Mouse (Mus musculus) bone marrow macrophage, adult 2 months (primary cell): Measurements from ENCODE around the gene Vps26b. TPM values are rescaled to one million over a fixed set of nuclear protein-coding genes. Genes with fewer than 3 reads are reported as not detected.

Source experiments
- H3K27ac ChIP-seq: 2 replicates; pipeline ENCODE4 v1.5.1; 2012; ENCODE audit warnings: low read depth, low read length; ENCODE audit not compliant: insufficient read depth
- H3K4me1 ChIP-seq: 2 replicates; pipeline ENCODE4 v1.6.1; 2012; ENCODE audit warnings: low read length; ENCODE audit not compliant: control insufficient read depth, insufficient read depth
- H3K4me3 ChIP-seq: 2 replicates; pipeline ENCODE4 v1.5.1; 2012; ENCODE audit warnings: mild to moderate bottlenecking, low read length, moderate library complexity; ENCODE audit not compliant: insufficient read depth
- CTCF ChIP-seq: IDR thresholded peaks from 2 replicates; pipeline ENCODE4 v1.5.1; 2012; ENCODE audit warnings: low read depth, mild to moderate bottlenecking, low read length, moderate library complexity
- POLR2A ChIP-seq: IDR thresholded peaks from 2 replicates; pipeline ENCODE4 v1.6.1; 2012; ENCODE audit warnings: mild to moderate bottlenecking, low read depth, low read length, borderline replicate concordance
- polyA plus RNA-seq: library from polyadenylated mRNA; stranded (reverse); fragments of >200 nt; gene quantifications from 2 replicates; pipeline ENCODE4 v1.2.4, GENCODE M21; 2012; ENCODE audit not compliant: missing spikeins, insufficient read depth, insufficient read length

Gene Vps26b
- polyA plus RNA-seq, 1 experiment = 35.8 TPM

- TF ChIP-seq POLR2A = 0 out of 2 replicates have a peak, but pooled peaks have one; percentile 50
- no peak for TF ChIP-seq CTCF
- Histone ChIP-seq H3K4me3 (peak overlapping the region; percentile 79), H3K27ac (peak overlapping the region; percentile 14), H3K4me1 (peaks cover 27% of the 10 kb centered on the region)
Observed at GRCm38 (mm10) chr9:26998669-26999460, 31.0 kb downstream of the Vps26b start.

- Histone ChIP-seq H3K27ac (peak overlapping the region; percentile 2; the same call in 1 of the 2 replicates), H3K4me1 (peaks cover 27% of the 10 kb centered on the region), H3K4me3 (no peak overlapping the region)
- TF ChIP-seq POLR2A = no peak
- TF ChIP-seq CTCF = no peak
Observed at GRCm38 (mm10) chr9:26997501-26997900, 32.4 kb downstream of the Vps26b start.

- H3K4me1 ChIP-seq = peaks cover 27% of the 10 kb centered on the region
- no peak overlapping the region for H3K4me3 ChIP-seq
- TF ChIP-seq CTCF = no peak
- TF ChIP-seq POLR2A = no peak
- H3K27ac ChIP-seq = peak overlapping the region; percentile 2; the same call in 1 of the 2 replicates
Observed at GRCm38 (mm10) chr9:26997062-26997461, 32.8 kb downstream of the Vps26b start.

GRCm38 (mm10) chr9:26993900-26994299 is 36.0 kb downstream of the Vps26b start:
- Histone ChIP-seq H3K27ac (no peak overlapping the region), H3K4me1 (peaks cover 20% of the 10 kb centered on the region), H3K4me3 (no peak overlapping the region)
- TF ChIP-seq POLR2A (no peak), CTCF (no peak)

GRCm38 (mm10) chr9:26993118-26993517 is 36.7 kb downstream of the Vps26b start:
- Histone ChIP-seq H3K27ac (no peak overlapping the region), H3K4me3 (no peak overlapping the region)
- no peak for TF ChIP-seq CTCF
- no peak for TF ChIP-seq POLR2A

GRCm38 (mm10) chr9:26990181-26990580 is 39.7 kb downstream of the Vps26b start:
- TF ChIP-seq CTCF (no peak), POLR2A (no peak)
- H3K4me3 ChIP-seq = no peak overlapping the region
- no peak overlapping the region for H3K27ac ChIP-seq
- peaks cover 10% of the 10 kb centered on the region for H3K4me1 ChIP-seq

More at GRCm38 (mm10) chr9:26993118-26993517, 36.7 kb downstream of the Vps26b start:
- peaks cover 18% of the 10 kb centered on the region for H3K4me1 ChIP-seq

GRCm38 (mm10) chr9:26985668-26986277 is 44.1 kb downstream of the Vps26b start:
- no peak for TF ChIP-seq CTCF
- no peak for TF ChIP-seq POLR2A
- H3K4me3 ChIP-seq = no peak overlapping the region
- H3K4me1 ChIP-seq = peaks cover 10% of the 10 kb centered on the region
- H3K27ac ChIP-seq = no peak overlapping the region; the same call in 1 of the 2 replicates

- Histone ChIP-seq H3K4me1 (peaks cover 10% of the 10 kb centered on the region), H3K4me3 (no peak overlapping the region), H3K27ac (peak overlapping the region; percentile 37)
- TF ChIP-seq CTCF = no peak
- no peak for TF ChIP-seq POLR2A
Observed at GRCm38 (mm10) chr9:26985090-26985613, 44.7 kb downstream of the Vps26b start.

GRCm38 (mm10) chr9:26978776-26979175 is 51.1 kb downstream of the Vps26b start:
- TF ChIP-seq CTCF (no peak), POLR2A (no peak)
- Histone ChIP-seq H3K27ac (no peak overlapping the region), H3K4me1 (no peaks in the 10 kb centered on the region), H3K4me3 (no peak overlapping the region)

- H3K4me3 ChIP-seq = no peak overlapping the region
- no peak for TF ChIP-seq POLR2A
- H3K4me1 ChIP-seq = no peaks in the 10 kb centered on the region
- no peak overlapping the region for H3K27ac ChIP-seq
Observed at GRCm38 (mm10) chr9:26977754-26978153, 52.1 kb downstream of the Vps26b start.

Other genes starting within 250 kb of the Vps26b start
- gene Glb1l2, start 223.6 kb downstream of the Vps26b start, polyA plus RNA-seq = not detected in 2 replicates
- gene Glb1l3, start 169.2 kb downstream of the Vps26b start, polyA plus RNA-seq = not detected in 2 replicates
- gene Gm1110, start 107.0 kb downstream of the Vps26b start, polyA plus RNA-seq = not detected in 2 replicates
- 30.8 and 32.7 TPM in 2 replicates for gene Acad8, start 30.5 kb downstream of the Vps26b start, polyA plus RNA-seq
- 34.3 and 37.4 TPM in 2 replicates for gene Thyn1, start 30.4 kb downstream of the Vps26b start, polyA plus RNA-seq
- gene Ncapd3, start 110 bp upstream of the Vps26b start, polyA plus RNA-seq = 26.1 and 28.0 TPM in 2 replicates
- not detected in 2 replicates for gene Jam3, start 125.4 kb upstream of the Vps26b start, polyA plus RNA-seq